Mouse (Mus musculus) limb, embryonic 15.5 days (tissue): Measurements from ENCODE around the gene Grin3a. TPM values are rescaled to one million over a fixed set of nuclear protein-coding genes. Genes with fewer than 3 reads are reported as not detected.
A peak's percentile ranks its signal among the peaks of the same experiment; 100 is the strongest.

Experiments used
- ATAC-seq: fragments of 200-750 bp; cut with Nextera tagmentation; 2 replicates; pipeline ENCODE4 v1.8.0; 2017; ENCODE audit warnings: low read depth, moderate TSS enrichment; ENCODE audit not compliant: insufficient number of reproducible peaks, low FRiP score, low TSS enrichment
- H3K27ac ChIP-seq: fragments of 300-500 bp; sonication (generic); 2 replicates; pipeline ENCODE4 v1.5.1; 2015; ENCODE audit warnings: moderate library complexity, mild to moderate bottlenecking, inconsistent platforms
- H3K27me3 ChIP-seq: fragments of 300-500 bp; sonication (generic); 2 replicates; pipeline ENCODE4 v1.6.1; 2015; ENCODE audit warnings: inconsistent platforms
- H3K36me3 ChIP-seq: fragments of 300-500 bp; sonication (generic); 2 replicates; pipeline ENCODE4 v1.6.1; 2015; ENCODE audit warnings: inconsistent platforms
- H3K4me1 ChIP-seq: fragments of 300-500 bp; sonication (generic); 2 replicates; pipeline ENCODE4 v1.6.1; 2015; ENCODE audit warnings: inconsistent platforms
- H3K4me2 ChIP-seq: fragments of 300-500 bp; sonication (generic); 2 replicates; pipeline ENCODE4 v1.6.1; 2015; ENCODE audit warnings: mild to moderate bottlenecking, inconsistent platforms
- H3K4me3 ChIP-seq: fragments of 300-500 bp; sonication (generic); 2 replicates; pipeline ENCODE4 v1.5.1; 2015; ENCODE audit warnings: mild to moderate bottlenecking, inconsistent platforms
- H3K9ac ChIP-seq: fragments of 300-500 bp; sonication (generic); 2 replicates; pipeline ENCODE4 v1.6.1; 2015; ENCODE audit warnings: inconsistent platforms
- H3K9me3 ChIP-seq: fragments of 300-500 bp; sonication (generic); 2 replicates; pipeline ENCODE4 v1.6.1; 2016; ENCODE audit warnings: inconsistent platforms
- WGBS: fragments of 180-500 bp; shearing (Covaris S2); methylation state at CpG from one replicate; pipeline ENCODE4 v1.1.7; 2015; 5-methylcytosine and 5-hydroxymethylcytosine counted together
- polyA plus RNA-seq: library from polyadenylated mRNA; unstranded; fragments of >200 nt; fragmentation: Nextera tagmentation; extraction: Ambion mirVana; gene quantifications from 2 replicates; pipeline ENCODE4 v1.2.1, GENCODE M21; 2015

Gene Grin3a
- polyA plus RNA-seq = 3.7 and 3.8 TPM in 2 replicates

DNA sequence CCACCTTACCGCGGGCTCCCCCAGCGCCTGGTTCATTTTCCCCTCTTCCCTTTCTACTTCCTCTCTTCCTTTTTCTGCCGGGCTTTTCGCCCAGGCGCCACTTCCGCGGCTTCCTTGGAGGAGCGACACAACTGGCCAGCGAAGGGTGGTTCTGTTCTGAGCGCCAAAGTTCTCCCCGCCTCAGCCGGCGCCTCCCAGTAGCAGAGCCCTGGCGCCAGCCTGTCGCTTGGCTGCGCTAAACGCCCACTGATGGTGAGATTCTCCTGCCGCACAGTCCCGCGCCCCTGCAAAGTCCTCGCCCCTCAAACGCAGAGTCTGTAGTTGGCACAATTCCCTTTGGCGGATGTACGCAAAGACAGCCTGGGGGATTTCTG is at the start of gene Grin3a:
Gene Grin3a (minus strand): TSS at position 133 of the 374 bp plus-strand sequence.
- H3K27me3 ChIP-seq = peaks cover 29% of the 10 kb centered on the region
- 1% methylated on average over 25 of the region's 25 CpGs for WGBS

DNA sequence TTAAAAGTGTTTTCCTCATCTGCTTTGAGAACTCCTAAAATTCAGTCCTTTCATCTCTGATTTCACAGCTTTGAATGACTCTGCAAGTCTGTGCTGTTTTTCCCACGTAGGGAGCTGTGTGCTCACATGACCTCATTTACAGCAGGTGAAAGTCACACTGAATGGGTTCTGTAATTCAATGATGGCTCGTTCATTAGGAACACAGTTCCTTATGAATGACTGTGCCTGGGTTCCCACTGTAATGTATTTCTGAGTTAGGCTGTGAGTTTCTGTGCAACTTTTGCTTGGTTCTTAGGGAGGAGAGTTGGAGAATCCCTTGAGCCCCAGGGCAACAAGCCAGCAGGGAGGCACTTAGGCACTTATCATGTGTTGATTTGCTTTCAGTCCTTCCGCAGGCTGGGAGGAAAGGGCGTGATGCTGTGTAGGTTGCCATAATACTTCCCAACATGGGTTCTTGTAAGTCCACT is 46.3 kb upstream of the Grin3a start:
- WGBS = 19% methylated on average over 4 of the region's 4 CpGs
- Histone ChIP-seq H3K27me3 (no peaks in the 10 kb centered on the region), H3K4me2 (no peak overlapping the region), H3K27ac (no peak overlapping the region), H3K36me3 (no peaks in the 10 kb centered on the region), H3K4me3 (no peak overlapping the region), H3K9ac (no peak overlapping the region), H3K4me1 (no peaks in the 10 kb centered on the region), H3K9me3 (no peaks in the 10 kb centered on the region)
- 0 out of 2 replicates have a peak, but pooled peaks have one; percentile 40 for ATAC-seq

More for the DNA sequence above, at the start of gene Grin3a:
- Histone ChIP-seq H3K27ac (peak within 1 kb of the TSS; percentile 43; the same call in 1 of the 2 replicates), H3K4me3 (peak within 1 kb of the TSS; percentile 54), H3K4me1 (peaks cover 17% of the 10 kb centered on the region), H3K36me3 (no peaks in the 10 kb centered on the region), H3K9ac (peak within 1 kb of the TSS; percentile 26), H3K9me3 (no peaks in the 10 kb centered on the region), H3K4me2 (peak within 1 kb of the TSS; percentile 94)
- ATAC-seq = peak; percentile 77; the same call in 1 of the 2 replicates

GRCm38 (mm10) chr4:49877084-49877483 is 31.5 kb upstream of the Grin3a start:
- WGBS = 64% methylated on average over 3 of the region's 3 CpGs
- H3K4me2 ChIP-seq = no peak overlapping the region
- no peaks in the 10 kb centered on the region for H3K36me3 ChIP-seq
- H3K9ac ChIP-seq = no peak overlapping the region
- no peaks in the 10 kb centered on the region for H3K27me3 ChIP-seq
- no peak overlapping the region for H3K27ac ChIP-seq
- H3K9me3 ChIP-seq = no peaks in the 10 kb centered on the region
- no peak overlapping the region for H3K4me3 ChIP-seq
- no peaks in the 10 kb centered on the region for H3K4me1 ChIP-seq
- ATAC-seq = no peak

DNA sequence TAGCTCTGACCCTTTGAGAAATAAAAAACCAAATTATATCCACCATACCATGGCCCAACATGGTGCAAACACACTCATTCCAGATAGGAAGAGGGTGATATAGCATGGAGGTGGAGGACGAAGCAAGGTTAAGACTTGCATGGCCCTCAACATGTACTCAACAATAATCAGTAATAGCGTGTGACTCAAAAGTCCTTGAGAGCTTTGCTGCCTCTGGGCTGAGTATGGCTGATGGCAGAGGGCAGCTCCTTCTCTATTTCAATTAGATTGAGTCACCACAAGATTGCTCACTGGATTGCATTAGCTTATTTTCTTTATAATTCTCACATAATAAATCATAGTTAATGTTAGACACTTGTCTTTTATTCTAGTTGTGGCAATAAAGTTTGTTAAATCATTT is 15.1 kb upstream of the Grin3a start:
- Histone ChIP-seq H3K9me3 (no peaks in the 10 kb centered on the region), H3K4me1 (no peaks in the 10 kb centered on the region), H3K27ac (no peak overlapping the region), H3K4me3 (no peak overlapping the region), H3K9ac (no peak overlapping the region), H3K4me2 (no peak overlapping the region), H3K27me3 (no peaks in the 10 kb centered on the region), H3K36me3 (no peaks in the 10 kb centered on the region)
- ATAC-seq = no peak
- WGBS = 90% methylated on average over 2 of the region's 2 CpGs

DNA sequence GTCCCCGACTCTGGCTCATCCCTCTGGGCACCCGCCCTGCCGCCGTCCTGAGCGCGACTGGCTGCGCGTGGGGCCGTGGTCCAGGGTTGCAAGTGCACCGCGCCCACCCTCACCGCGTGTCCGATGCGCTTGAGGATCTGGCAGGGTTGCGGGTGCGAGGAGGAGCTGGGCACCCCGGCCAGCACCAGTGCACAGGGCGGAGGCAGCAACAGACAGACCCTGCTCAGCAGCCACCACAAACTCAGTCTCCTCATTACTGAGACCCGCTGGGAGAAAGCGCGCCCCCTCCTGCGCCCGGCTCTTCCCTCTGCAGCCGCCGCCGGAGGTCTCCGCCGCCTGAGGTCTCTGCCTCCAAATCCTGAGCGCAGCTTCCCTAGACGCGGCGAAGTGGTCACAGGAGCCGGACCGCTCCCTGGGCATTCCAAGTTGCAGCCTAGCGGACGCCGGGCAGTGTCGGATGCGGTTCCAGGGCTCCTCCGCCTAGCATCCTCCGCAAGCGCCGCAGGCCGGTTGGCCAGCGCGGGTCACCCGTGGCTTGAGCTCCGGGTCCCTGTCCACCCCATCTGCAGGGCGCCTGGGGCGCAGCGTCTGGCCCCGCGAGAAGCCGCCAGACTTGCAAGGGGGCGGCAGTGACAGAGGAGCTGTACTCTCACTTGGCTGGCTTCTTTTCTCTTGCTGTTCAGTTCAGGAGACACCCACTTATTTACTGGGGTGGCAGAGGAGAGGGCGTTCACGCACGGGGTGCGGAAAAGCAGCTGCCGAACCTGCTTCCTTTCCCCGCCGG is 524 bp downstream of the Grin3a start:
- peaks cover 17% of the 10 kb centered on the region for H3K4me1 ChIP-seq
- H3K9me3 ChIP-seq = no peaks in the 10 kb centered on the region
- H3K36me3 ChIP-seq = no peaks in the 10 kb centered on the region
- under 1% methylated on average over 63 of the region's 63 CpGs for WGBS
- ATAC-seq = no peak; the same call in 1 of the 2 replicates
- H3K27me3 ChIP-seq = peaks cover 29% of the 10 kb centered on the region
- H3K27ac ChIP-seq = peak overlapping the region; percentile 43; the same call in 1 of the 2 replicates
- peak overlapping the region; percentile 94 for H3K4me2 ChIP-seq
- H3K4me3 ChIP-seq = peak overlapping the region; percentile 54
- peak overlapping the region; percentile 26 for H3K9ac ChIP-seq

- WGBS = 2% methylated on average over 33 of the region's 33 CpGs
- Histone ChIP-seq H3K4me2 (peak overlapping the region; percentile 94), H3K9ac (no peak overlapping the region), H3K27ac (no peak overlapping the region), H3K9me3 (no peaks in the 10 kb centered on the region), H3K4me3 (peak overlapping the region; percentile 54), H3K27me3 (peaks cover 29% of the 10 kb centered on the region), H3K36me3 (no peaks in the 10 kb centered on the region), H3K4me1 (peaks cover 17% of the 10 kb centered on the region)
- no peak; the same call in 1 of the 2 replicates for ATAC-seq
Measured at GRCm38 (mm10) chr4:49844274-49844827, 1.2 kb downstream of the Grin3a start.

- H3K36me3 ChIP-seq = no peaks in the 10 kb centered on the region
- WGBS = 10% methylated on average over 6 of the region's 6 CpGs
- no peak overlapping the region for H3K9ac ChIP-seq
- no peaks in the 10 kb centered on the region for H3K9me3 ChIP-seq
- no peak overlapping the region for H3K27ac ChIP-seq
- peak overlapping the region; percentile 54 for H3K4me3 ChIP-seq
- ATAC-seq = no peak
- peak overlapping the region; percentile 94 for H3K4me2 ChIP-seq
- peaks cover 29% of the 10 kb centered on the region for H3K27me3 ChIP-seq
- peaks cover 17% of the 10 kb centered on the region for H3K4me1 ChIP-seq
Measured at GRCm38 (mm10) chr4:49843787-49844186, 1.8 kb downstream of the Grin3a start.

- Histone ChIP-seq H3K4me1 (no peaks in the 10 kb centered on the region), H3K4me2 (no peak overlapping the region), H3K36me3 (no peaks in the 10 kb centered on the region), H3K9me3 (no peaks in the 10 kb centered on the region), H3K4me3 (no peak overlapping the region), H3K27ac (no peak overlapping the region), H3K9ac (no peak overlapping the region), H3K27me3 (no peaks in the 10 kb centered on the region)
- no peak for ATAC-seq
Measured at GRCm38 (mm10) chr4:49832035-49832434, 13.5 kb downstream of the Grin3a start.

DNA sequence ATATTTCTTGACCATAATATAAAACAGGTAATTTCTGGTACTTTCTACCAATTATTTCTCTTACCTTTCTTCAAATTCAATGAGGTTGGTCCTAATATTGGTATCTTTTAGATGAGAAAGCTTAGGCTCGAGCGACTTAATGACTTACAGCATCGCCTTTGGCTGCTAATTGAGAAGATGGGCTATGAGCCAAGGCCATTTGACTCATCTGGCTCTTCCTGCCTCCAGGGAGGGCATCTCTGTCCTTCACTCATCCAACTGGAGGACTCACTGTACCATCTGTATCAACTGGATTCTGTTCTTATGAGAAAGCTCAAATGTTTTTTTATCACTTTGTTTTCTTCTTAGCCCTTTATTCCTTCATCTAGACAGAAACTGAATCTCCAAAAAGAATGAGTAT is 31.7 kb downstream of the Grin3a start:
- H3K9me3 ChIP-seq = no peaks in the 10 kb centered on the region
- ATAC-seq = no peak
- WGBS = 85% methylated on average over 3 of the region's 3 CpGs
- no peaks in the 10 kb centered on the region for H3K27me3 ChIP-seq
- no peak overlapping the region for H3K4me2 ChIP-seq
- no peaks in the 10 kb centered on the region for H3K36me3 ChIP-seq
- no peak overlapping the region for H3K27ac ChIP-seq
- no peaks in the 10 kb centered on the region for H3K4me1 ChIP-seq
- H3K9ac ChIP-seq = no peak overlapping the region
- no peak overlapping the region for H3K4me3 ChIP-seq

DNA sequence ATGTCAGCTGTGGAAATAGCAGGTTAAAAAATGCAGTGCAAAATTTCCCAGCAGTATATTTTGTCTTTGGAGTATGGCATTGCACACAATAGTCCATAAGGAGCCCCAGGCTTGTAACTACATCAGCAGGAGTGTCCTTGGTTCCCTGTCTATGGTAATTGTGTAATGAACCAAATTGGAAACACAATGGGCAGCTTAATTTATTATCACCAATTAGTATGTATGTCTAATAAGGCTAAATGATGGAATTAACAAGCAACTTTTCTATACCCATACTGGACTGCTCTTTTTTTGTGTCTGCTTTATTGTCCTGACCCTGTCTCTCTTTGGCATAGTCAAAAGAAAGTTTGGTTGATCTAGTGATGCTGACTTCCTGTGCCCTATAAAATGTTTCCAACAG is 38.8 kb downstream of the Grin3a start:
- no peak overlapping the region for H3K4me2 ChIP-seq
- ATAC-seq = no peak

DNA sequence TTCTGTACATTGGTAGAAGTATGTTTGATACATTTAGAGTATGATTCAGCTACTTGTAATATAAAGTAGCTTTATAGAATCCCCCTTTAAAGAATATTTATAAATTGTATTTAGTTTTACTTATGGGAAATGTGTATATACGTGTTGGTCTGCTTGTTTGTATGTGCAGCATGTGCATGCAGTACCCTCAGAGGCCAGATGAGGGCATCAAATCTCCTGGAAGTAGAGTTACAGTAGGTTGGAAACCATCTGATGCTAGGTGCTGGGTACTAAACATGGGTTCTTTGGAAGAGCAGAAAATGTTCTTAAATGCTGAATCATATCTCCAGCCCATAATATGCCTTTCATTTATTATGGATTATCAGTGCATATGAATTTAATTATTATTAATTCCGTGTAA is 46.2 kb downstream of the Grin3a start:
- WGBS = 84% methylated on average over 2 of the region's 2 CpGs
- no peaks in the 10 kb centered on the region for H3K4me1 ChIP-seq
- H3K4me3 ChIP-seq = no peak overlapping the region
- ATAC-seq = no peak
- H3K9ac ChIP-seq = no peak overlapping the region
- no peaks in the 10 kb centered on the region for H3K9me3 ChIP-seq
- no peak overlapping the region for H3K4me2 ChIP-seq
- no peak overlapping the region for H3K27ac ChIP-seq
- no peaks in the 10 kb centered on the region for H3K27me3 ChIP-seq
- H3K36me3 ChIP-seq = no peaks in the 10 kb centered on the region

More for the DNA sequence above, 38.8 kb downstream of the Grin3a start:
- Histone ChIP-seq H3K9ac (no peak overlapping the region), H3K4me1 (no peaks in the 10 kb centered on the region), H3K27me3 (no peaks in the 10 kb centered on the region), H3K9me3 (no peaks in the 10 kb centered on the region), H3K36me3 (no peaks in the 10 kb centered on the region), H3K4me3 (no peak overlapping the region), H3K27ac (no peak overlapping the region)

DNA sequence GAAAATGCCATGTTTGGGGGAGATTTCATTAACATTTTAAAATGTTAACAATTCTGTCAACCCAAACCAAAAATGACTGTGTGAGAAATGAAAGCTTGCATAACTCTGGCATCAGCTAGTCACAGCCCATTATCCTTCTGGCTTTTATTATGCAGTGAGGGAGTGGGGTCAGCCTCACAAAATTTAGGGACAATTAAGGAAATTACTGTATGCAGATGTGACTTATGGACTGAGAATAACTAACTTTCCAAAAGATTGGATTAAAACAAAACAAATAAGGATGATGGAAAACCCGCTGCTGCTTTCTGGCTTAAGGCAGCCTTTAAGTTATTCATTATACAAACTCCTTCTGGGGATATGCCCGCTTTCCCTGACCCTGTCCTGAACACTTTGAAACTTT is 56.6 kb downstream of the Grin3a start:
- WGBS = 62% methylated on average over 2 of the region's 2 CpGs
- Histone ChIP-seq H3K9ac (no peak overlapping the region), H3K4me3 (no peak overlapping the region), H3K4me2 (no peak overlapping the region), H3K4me1 (no peaks in the 10 kb centered on the region), H3K9me3 (no peaks in the 10 kb centered on the region), H3K27ac (no peak overlapping the region), H3K36me3 (no peaks in the 10 kb centered on the region), H3K27me3 (no peaks in the 10 kb centered on the region)
- ATAC-seq = no peak
